Comparison of ENCODE assay signal across 12 mouse cellular contexts in genomic region chr11:103406551-103406950, GRCm38 (mm10). TPM values are rescaled to one million over a fixed set of nuclear protein-coding genes. Genes with fewer than 3 reads are reported as not detected.
DNase-seq lines count a peak whose midpoint lies in the region; ATAC-seq and TF ChIP-seq lines count a peak whose summit lies in the region.
"Had no signal": no experiment of that assay in that cellular context is flagged by ENCODE, and none has a peak within 500 bp of the region (broad histone marks: within the 10 kb centered on the region; RNA-seq: fewer than 3 reads in every experiment).

No protein-coding gene starts in this region.

- WGBS in kidney, embryonic 15.5 days = 75% methylated on average over 7 of the region's 7 CpGs
- 62% methylated on average over 7 of the region's 7 CpGs for WGBS in kidney, postnatal 0 days
- 61% methylated on average over 7 of the region's 7 CpGs for WGBS in stomach, embryonic 15.5 days

- no peak overlapping the region for H3K4me2 ChIP-seq in kidney, embryonic 15.5 days
- H3K4me2 ChIP-seq in kidney, postnatal 0 days (ENCODE audit: low read length) = no peak overlapping the region
- no peak overlapping the region for H3K4me2 ChIP-seq in stomach, embryonic 15.5 days
- H3K4me2 ChIP-seq: embryonic facial prominence, embryonic 15.5 days; liver, embryonic 11.5 days; midbrain, embryonic 12.5 days had no signal

- H3K9ac ChIP-seq in kidney, embryonic 15.5 days = no peak overlapping the region
- H3K9ac ChIP-seq in kidney, postnatal 0 days (ENCODE audit: low read depth, low read length) = no peak overlapping the region
- no peak overlapping the region for H3K9ac ChIP-seq in stomach, embryonic 15.5 days
- H3K9ac ChIP-seq: embryonic facial prominence, embryonic 15.5 days; midbrain, embryonic 12.5 days had no signal

- no peak overlapping the region for H3K4me3 ChIP-seq in kidney, embryonic 15.5 days (replicated peaks)
- no peak overlapping the region for H3K4me3 ChIP-seq in kidney, postnatal 0 days (replicated peaks; ENCODE audit: low read depth, low read length)
- H3K4me3 ChIP-seq in stomach, embryonic 15.5 days (replicated peaks) = no peak overlapping the region
- H3K4me3 ChIP-seq: embryonic facial prominence, embryonic 15.5 days; midbrain, embryonic 12.5 days had no signal

- no peak for TF ChIP-seq CTCF in kidney, postnatal 0 days (IDR thresholded peaks at IDR 0.05; ENCODE audit: low read depth)

- peaks cover 23% of the 10 kb centered on the region; the same call in 1 of the 2 replicates for H3K36me3 ChIP-seq in kidney, embryonic 15.5 days
- peaks cover 11% of the 10 kb centered on the region; the same call in 1 of the 2 replicates for H3K36me3 ChIP-seq in kidney, postnatal 0 days (ENCODE audit: insufficient read depth, low read length)
- H3K36me3 ChIP-seq in stomach, embryonic 15.5 days = 0 out of 2 replicates have a peak, but pooled peaks cover 3% of the 10 kb centered on the region

- H3K9me3 ChIP-seq in kidney, embryonic 15.5 days (replicated peaks) = no peaks in the 10 kb centered on the region
- H3K9me3 ChIP-seq in kidney, postnatal 0 days (replicated peaks; ENCODE audit: low read length) = no peaks in the 10 kb centered on the region
- no peaks in the 10 kb centered on the region for H3K9me3 ChIP-seq in stomach, embryonic 15.5 days
- H3K9me3 ChIP-seq: embryonic facial prominence, embryonic 15.5 days; midbrain, embryonic 12.5 days had no signal

- no peaks in the 10 kb centered on the region for H3K27me3 ChIP-seq in kidney, embryonic 15.5 days
- H3K27me3 ChIP-seq in kidney, postnatal 0 days (ENCODE audit: insufficient read depth, low read length) = no peaks in the 10 kb centered on the region
- H3K27me3 ChIP-seq in stomach, embryonic 15.5 days (replicated peaks) = no peaks in the 10 kb centered on the region
- H3K27me3 ChIP-seq: embryonic facial prominence, embryonic 15.5 days; midbrain, embryonic 12.5 days had no signal

- no peak for ATAC-seq in kidney, embryonic 15.5 days (replicated peaks; ENCODE audit: low FRiP score)
- ATAC-seq in kidney, postnatal 0 days (replicated peaks; ENCODE audit: low FRiP score, low read depth) = peak; percentile 69
- peak; percentile 53; the same call in 1 of the 2 replicates for ATAC-seq in stomach, embryonic 15.5 days (ENCODE audit: insufficient read depth, low FRiP score, low read depth)
- ATAC-seq in granulocyte monocyte progenitor cell, adult 5-6 weeks (replicated peaks; ENCODE audit: poor library complexity, severe bottlenecking) = no peak

- no peak overlapping the region for H3K27ac ChIP-seq in kidney, embryonic 15.5 days
- H3K27ac ChIP-seq in kidney, postnatal 0 days = no peak overlapping the region
- no peak overlapping the region for H3K27ac ChIP-seq in stomach, embryonic 15.5 days
- H3K27ac ChIP-seq: embryonic facial prominence, embryonic 15.5 days; midbrain, embryonic 12.5 days had no signal

- peak; percentile 74 for DNase-seq in kidney, adult 18-20 months
- peak; percentile 89 for DNase-seq in ZHBTc4 (ENCODE audit: low read depth, low spot score)
- DNase-seq in kidney, postnatal 0 days (ENCODE audit: low spot score) = peak; percentile 20
- no peak for DNase-seq in spleen, postnatal 14 days (ENCODE audit: low spot score in 2 of 2)
- DNase-seq: cerebellum, adult 9-10 months; thymus, postnatal 4 days had no signal

- peaks cover 12% of the 10 kb centered on the region for H3K4me1 ChIP-seq in kidney, embryonic 15.5 days
- no peaks in the 10 kb centered on the region for H3K4me1 ChIP-seq in kidney, postnatal 0 days (replicated peaks; ENCODE audit: insufficient read depth, low read length)
- 0 out of 2 replicates have a peak, but pooled peaks cover 6% of the 10 kb centered on the region for H3K4me1 ChIP-seq in stomach, embryonic 15.5 days

RNA-seq across cellular contexts. Expression of gene Plekhm1, which starts 5.9 kb away (rescaled TPM):
- 7.4 and 8.2 TPM in 2 replicates for polyA plus RNA-seq in kidney, embryonic 15.5 days (2015; fragmentation: Nextera tagmentation; extraction: Ambion mirVana)
- 5.4 and 6.1 TPM in 2 replicates for polyA plus RNA-seq in kidney, postnatal 0 days (2015; fragmentation: Nextera tagmentation; extraction: Ambion mirVana)
- 5.9 and 6.2 TPM in 2 replicates for polyA plus RNA-seq in stomach, embryonic 15.5 days (2015; fragmentation: Nextera tagmentation; extraction: Ambion mirVana)
- total RNA-seq in granulocyte monocyte progenitor cell, adult 5-6 weeks (2014; fragmentation: Nextera tagmentation) = 8.6 and 13.2 TPM in 2 replicates
- total RNA-seq in granulocyte monocyte progenitor cell, adult 5-6 weeks (2017) = 3.9 and 4.8 TPM in 2 replicates

RNA-seq across cellular contexts. Expression of gene Arhgap27, which starts 43.1 kb away (rescaled TPM):
- polyA plus RNA-seq in kidney, embryonic 15.5 days (2015; fragmentation: Nextera tagmentation; extraction: Ambion mirVana) = 15.8 and 17.2 TPM in 2 replicates
- 15.9 and 16.6 TPM in 2 replicates for polyA plus RNA-seq in kidney, postnatal 0 days (2015; fragmentation: Nextera tagmentation; extraction: Ambion mirVana)
- polyA plus RNA-seq in stomach, embryonic 15.5 days (2015; fragmentation: Nextera tagmentation; extraction: Ambion mirVana) = 21.2 and 21.5 TPM in 2 replicates
- 21.3 and 29.3 TPM in 2 replicates for total RNA-seq in granulocyte monocyte progenitor cell, adult 5-6 weeks (2014; fragmentation: Nextera tagmentation)
- total RNA-seq in granulocyte monocyte progenitor cell, adult 5-6 weeks (2017) = 11.0 and 19.0 TPM in 2 replicates

Comparison
In these comparisons a context has a peak if more than half of its experiments do, and no peak if none do; other contexts are left out.
1. ATAC-seq: peak in kidney, postnatal 0 days (single experiment) and stomach, embryonic 15.5 days (single experiment); none in kidney, embryonic 15.5 days (single experiment) and granulocyte monocyte progenitor cell, adult 5-6 weeks (single experiment).
2. DNase-seq: peak in kidney, adult 18-20 months (single experiment), ZHBTc4 (single experiment) and kidney, postnatal 0 days (single experiment); none in spleen, postnatal 14 days (0 of 2).